ENCODE assay signal across 1 mouse cellular context in the genomic region with DNA sequence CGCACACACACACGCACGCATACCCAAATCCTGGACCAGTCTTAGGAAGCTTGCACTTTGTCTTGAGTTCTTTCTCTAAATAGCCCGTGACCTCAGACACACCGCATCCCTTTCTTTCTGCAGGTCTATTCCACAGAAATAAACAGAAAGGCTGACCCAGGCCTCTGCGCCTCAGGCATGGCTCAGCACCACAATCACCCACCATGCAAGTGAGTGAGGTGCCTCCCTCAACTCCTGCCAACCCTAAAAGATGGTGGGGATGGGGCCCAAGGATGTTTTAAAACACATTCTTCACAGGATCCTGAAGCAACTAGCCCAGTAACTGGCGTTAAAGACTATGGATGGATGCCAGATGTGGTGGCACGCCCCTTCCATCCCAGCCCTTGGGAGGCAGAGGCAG.
TF ChIP-seq lines count a peak whose summit lies in the region.

No protein-coding gene starts in this region.

TF ChIP-seq in MEL, 35 proteins besides CTCF, POLR2A, EP300 and RAD21 (continued from another document):
- TF ChIP-seq MAX (IDR thresholded peaks at IDR 0.05; ENCODE audit: low read length) (no peak), HCFC1 (IDR thresholded peaks at IDR 0.05; ENCODE audit: low read depth, low read length) (no peak), E2F4 (IDR thresholded peaks at IDR 0.05; ENCODE audit: borderline replicate concordance, low read depth, low read length) (no peak), ETS1 (IDR thresholded peaks at IDR 0.05; ENCODE audit: low read depth, low read length) (no peak)
TF ChIP-seq in MEL: peak in this region for 0.
